Mouse (Mus musculus): ENCODE data around the gene Ces1e. TPM values are rescaled to one million over a fixed set of nuclear protein-coding genes. Genes with fewer than 3 reads are reported as not detected.
"Not testable (repeated sequence)": the region's sequence is repeated elsewhere in the genome, so short reads cannot be mapped to it uniquely, and the experiment has no call there.

Ces1e gene
- polyA plus RNA-seq, 1 experiment from 2014 or later = not detected

GRCm38 (mm10) chr8:93199146-93199545, 30.3 kb downstream of the Ces1e start:
- H3K4me3 ChIP-seq (ENCODE audit: low read depth, low read length); H3K4me1 ChIP-seq (replicated peaks; ENCODE audit: control insufficient read depth, insufficient read depth, low read length); H3K9ac ChIP-seq (ENCODE audit: low read length); H3K27ac ChIP-seq (ENCODE audit: low read depth, low read length); H3K9me3 ChIP-seq (ENCODE audit: control insufficient read depth, low read length); H3K36me3 ChIP-seq (ENCODE audit: control insufficient read depth, insufficient read depth, low read length); H3K27me3 ChIP-seq (ENCODE audit: control insufficient read depth, insufficient read depth, low read length); ATAC-seq (replicated peaks; ENCODE audit: low FRiP score); DNase-seq (ENCODE audit: low spot score); H3K4me2 ChIP-seq (ENCODE audit: low read depth, low read length, severe bottlenecking): not testable (repeated sequence)
- 81% methylated on average over 7 of the region's 7 CpGs for WGBS

DNA sequence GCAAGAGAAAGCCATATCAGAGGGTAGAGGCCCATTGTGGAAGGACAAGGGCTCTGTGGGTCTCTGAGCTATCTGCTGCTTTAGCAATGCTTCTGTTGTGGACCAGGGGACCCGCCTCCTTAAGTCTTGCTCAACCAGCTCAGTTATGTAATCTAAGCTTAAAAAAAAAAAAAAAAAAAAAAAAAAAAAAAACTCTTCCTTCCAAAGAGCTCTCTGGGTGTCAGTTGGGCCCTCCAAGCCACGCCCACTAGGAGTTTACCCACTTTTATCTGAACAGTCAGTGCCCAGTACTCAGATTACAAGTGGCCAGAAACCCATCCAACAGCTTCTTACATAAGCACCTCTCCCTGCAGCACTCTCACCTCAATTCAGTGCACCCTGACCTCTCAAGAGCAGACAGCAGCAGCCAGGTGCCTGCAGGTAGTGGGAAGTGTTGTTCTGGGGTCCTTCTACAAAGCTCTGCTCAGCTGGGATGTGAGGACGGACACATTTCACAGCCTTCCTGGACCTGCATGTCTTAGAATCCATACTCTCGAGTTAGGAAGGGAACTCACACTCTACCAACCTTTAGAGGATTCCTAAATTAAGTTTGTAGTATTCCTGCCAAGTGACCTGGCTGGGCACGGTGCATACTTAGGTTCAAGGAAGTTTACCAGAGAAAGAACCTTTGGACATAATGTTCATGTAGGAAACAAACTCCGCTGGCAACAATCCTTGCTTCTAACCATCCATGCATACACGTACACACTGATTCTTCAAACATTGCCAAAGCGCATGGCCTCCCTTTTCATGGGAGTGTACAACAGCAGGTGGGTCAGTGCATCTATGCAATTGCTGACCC, 31.5 kb downstream of the Ces1e start, which contains the start of gene Ces1d:
Gene Ces1d (minus strand): TSS at position 154 of the 841 bp plus-strand sequence.
- DNase-seq (ENCODE audit: low spot score) = no peak
- no peak for ATAC-seq (replicated peaks; ENCODE audit: low FRiP score)
- no peak within 1 kb of the TSS for H3K4me3 ChIP-seq (ENCODE audit: low read depth, low read length)
- H3K27ac ChIP-seq (ENCODE audit: low read depth, low read length) = no peak within 1 kb of the TSS
- no peaks in the 10 kb centered on the region for H3K27me3 ChIP-seq (ENCODE audit: control insufficient read depth, insufficient read depth, low read length)
- no peak within 1 kb of the TSS for H3K4me2 ChIP-seq (ENCODE audit: low read depth, low read length, severe bottlenecking)
- H3K36me3 ChIP-seq (ENCODE audit: control insufficient read depth, insufficient read depth, low read length) = no peaks in the 10 kb centered on the region
- WGBS = 78% methylated on average over 8 of the region's 8 CpGs
- H3K9ac ChIP-seq (ENCODE audit: low read length) = no peak within 1 kb of the TSS
- H3K9me3 ChIP-seq (ENCODE audit: control insufficient read depth, low read length) = no peaks in the 10 kb centered on the region
- no peaks in the 10 kb centered on the region for H3K4me1 ChIP-seq (replicated peaks; ENCODE audit: control insufficient read depth, insufficient read depth, low read length)

- H3K9ac ChIP-seq (ENCODE audit: low read length) = no peak overlapping the region
- no peaks in the 10 kb centered on the region for H3K27me3 ChIP-seq (ENCODE audit: control insufficient read depth, insufficient read depth, low read length)
- no peak for ATAC-seq (replicated peaks; ENCODE audit: low FRiP score)
- H3K4me2 ChIP-seq (ENCODE audit: low read depth, low read length, severe bottlenecking) = no peak overlapping the region
- no peaks in the 10 kb centered on the region for H3K36me3 ChIP-seq (ENCODE audit: control insufficient read depth, insufficient read depth, low read length)
- H3K4me3 ChIP-seq (ENCODE audit: low read depth, low read length) = no peak overlapping the region
- 90% methylated on average over 5 of the region's 5 CpGs for WGBS
- no peak for DNase-seq (ENCODE audit: low spot score)
- H3K9me3 ChIP-seq (ENCODE audit: control insufficient read depth, low read length) = no peaks in the 10 kb centered on the region
- H3K27ac ChIP-seq (ENCODE audit: low read depth, low read length) = no peak overlapping the region
- H3K4me1 ChIP-seq (replicated peaks; ENCODE audit: control insufficient read depth, insufficient read depth, low read length) = no peaks in the 10 kb centered on the region
Measured at GRCm38 (mm10) chr8:93196436-93196835, 33.0 kb downstream of the Ces1e start.

- H3K27me3 ChIP-seq (ENCODE audit: control insufficient read depth, insufficient read depth, low read length) = no peaks in the 10 kb centered on the region
- H3K9me3 ChIP-seq (ENCODE audit: control insufficient read depth, low read length) = no peaks in the 10 kb centered on the region
- H3K27ac ChIP-seq (ENCODE audit: low read depth, low read length) = no peak overlapping the region
- DNase-seq (ENCODE audit: low spot score) (no peak), ATAC-seq (replicated peaks; ENCODE audit: low FRiP score) (no peak)
- H3K4me2 ChIP-seq (ENCODE audit: low read depth, low read length, severe bottlenecking) = no peak overlapping the region
- no peaks in the 10 kb centered on the region for H3K4me1 ChIP-seq (replicated peaks; ENCODE audit: control insufficient read depth, insufficient read depth, low read length)
- H3K9ac ChIP-seq (ENCODE audit: low read length) = no peak overlapping the region
- no peak overlapping the region for H3K4me3 ChIP-seq (ENCODE audit: low read depth, low read length)
- WGBS = 94% methylated on average over 4 of the region's 4 CpGs
- H3K36me3 ChIP-seq (ENCODE audit: control insufficient read depth, insufficient read depth, low read length) = no peaks in the 10 kb centered on the region
Measured at GRCm38 (mm10) chr8:93180581-93181129, 48.8 kb downstream of the Ces1e start.

GRCm38 (mm10) chr8:93176593-93176992, 52.8 kb downstream of the Ces1e start:
- no peak overlapping the region for H3K27ac ChIP-seq (ENCODE audit: low read depth, low read length)
- no peak overlapping the region for H3K4me3 ChIP-seq (ENCODE audit: low read depth, low read length)
- DNase-seq (ENCODE audit: low spot score) (no peak), ATAC-seq (replicated peaks; ENCODE audit: low FRiP score) (no peak)
- H3K9me3 ChIP-seq (ENCODE audit: control insufficient read depth, low read length) = no peaks in the 10 kb centered on the region
- H3K36me3 ChIP-seq (ENCODE audit: control insufficient read depth, insufficient read depth, low read length) = no peaks in the 10 kb centered on the region
- 32% methylated on average over 1 of the region's 1 CpGs for WGBS
- H3K4me1 ChIP-seq (replicated peaks; ENCODE audit: control insufficient read depth, insufficient read depth, low read length) = no peaks in the 10 kb centered on the region
- H3K4me2 ChIP-seq (ENCODE audit: low read depth, low read length, severe bottlenecking) = no peak overlapping the region
- H3K27me3 ChIP-seq (ENCODE audit: control insufficient read depth, insufficient read depth, low read length) = no peaks in the 10 kb centered on the region
- no peak overlapping the region for H3K9ac ChIP-seq (ENCODE audit: low read length)

DNA sequence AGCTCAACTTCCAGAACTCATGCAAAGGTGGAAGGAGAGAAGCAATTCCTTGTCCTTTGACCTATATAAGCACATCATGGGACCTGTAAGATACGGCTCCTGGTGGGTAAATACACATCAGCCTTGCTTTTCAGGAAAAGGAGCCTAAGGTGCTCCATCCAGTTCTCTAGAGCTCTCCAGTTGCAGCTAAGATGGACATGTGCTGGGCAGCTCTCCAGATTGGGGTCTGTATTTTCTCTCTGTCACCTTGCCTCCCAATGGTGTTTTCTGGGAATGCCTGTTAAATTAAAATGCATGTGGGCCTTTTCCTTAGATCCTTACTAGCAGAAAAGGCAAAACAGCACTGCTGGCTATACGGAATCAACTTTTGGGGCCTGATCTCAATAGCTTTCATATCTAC, 54.9 kb downstream of the Ces1e start:
- Histone ChIP-seq H3K36me3 (ENCODE audit: control insufficient read depth, insufficient read depth, low read length) (no peaks in the 10 kb centered on the region), H3K4me3 (ENCODE audit: low read depth, low read length) (no peak overlapping the region), H3K27me3 (ENCODE audit: control insufficient read depth, insufficient read depth, low read length) (no peaks in the 10 kb centered on the region), H3K27ac (ENCODE audit: low read depth, low read length) (no peak overlapping the region), H3K9me3 (ENCODE audit: control insufficient read depth, low read length) (no peaks in the 10 kb centered on the region), H3K4me1 (replicated peaks; ENCODE audit: control insufficient read depth, insufficient read depth, low read length) (no peaks in the 10 kb centered on the region), H3K4me2 (ENCODE audit: low read depth, low read length, severe bottlenecking) (no peak overlapping the region), H3K9ac (ENCODE audit: low read length) (no peak overlapping the region)
- 87% methylated on average over 2 of the region's 2 CpGs for WGBS
- ATAC-seq (replicated peaks; ENCODE audit: low FRiP score) (no peak), DNase-seq (ENCODE audit: low spot score) (no peak)

DNA sequence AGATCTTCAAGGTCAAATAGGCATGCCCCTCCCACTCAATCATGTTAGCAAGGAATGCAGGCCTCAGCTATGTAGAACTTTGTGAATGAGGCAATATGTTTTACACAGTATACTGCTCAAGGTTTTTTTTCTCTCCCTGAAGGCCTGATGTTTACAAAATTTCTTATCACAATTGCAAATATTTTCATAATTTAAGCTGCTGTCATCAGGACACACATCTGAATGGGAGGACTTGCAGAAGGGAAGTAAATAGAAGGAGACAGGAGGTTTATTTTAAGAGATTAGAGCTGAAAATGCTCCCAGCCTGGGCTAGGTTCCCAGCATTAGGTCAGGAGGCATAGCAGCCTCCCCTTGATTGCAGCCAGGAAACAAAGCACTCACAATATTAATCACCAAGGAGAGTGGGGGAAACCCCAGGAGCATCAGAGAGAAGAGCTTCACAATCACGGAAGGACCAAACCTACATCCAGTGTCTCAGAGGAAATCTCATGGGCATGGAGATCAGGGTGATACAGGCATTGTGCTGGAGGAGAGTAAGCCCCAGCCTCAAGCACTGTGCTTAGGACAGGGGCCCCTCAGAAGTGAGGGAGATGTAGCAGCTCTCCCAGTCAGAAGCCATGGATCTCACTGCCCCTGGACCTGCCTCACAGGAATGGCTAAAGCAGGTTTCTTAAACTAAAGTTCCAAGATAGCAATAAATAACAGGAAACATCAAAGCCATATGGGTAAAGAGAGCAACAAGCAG, 57.4 kb downstream of the Ces1e start:
- H3K4me2 ChIP-seq (ENCODE audit: low read depth, low read length, severe bottlenecking) = no peak overlapping the region
- no peak overlapping the region for H3K27ac ChIP-seq (ENCODE audit: low read depth, low read length)
- no peak overlapping the region for H3K4me3 ChIP-seq (ENCODE audit: low read depth, low read length)
- no peaks in the 10 kb centered on the region for H3K9me3 ChIP-seq (ENCODE audit: control insufficient read depth, low read length)
- H3K4me1 ChIP-seq (replicated peaks; ENCODE audit: control insufficient read depth, insufficient read depth, low read length) = no peaks in the 10 kb centered on the region
- WGBS = 62% methylated on average over 1 of the region's 1 CpGs
- DNase-seq (ENCODE audit: low spot score) = no peak
- no peaks in the 10 kb centered on the region for H3K36me3 ChIP-seq (ENCODE audit: control insufficient read depth, insufficient read depth, low read length)
- no peak overlapping the region for H3K9ac ChIP-seq (ENCODE audit: low read length)
- no peak for ATAC-seq (replicated peaks; ENCODE audit: low FRiP score)
- H3K27me3 ChIP-seq (ENCODE audit: control insufficient read depth, insufficient read depth, low read length) = no peaks in the 10 kb centered on the region

- Histone ChIP-seq H3K27ac (ENCODE audit: low read depth, low read length) (no peak overlapping the region), H3K4me1 (replicated peaks; ENCODE audit: control insufficient read depth, insufficient read depth, low read length) (no peaks in the 10 kb centered on the region), H3K9ac (ENCODE audit: low read length) (no peak overlapping the region), H3K4me3 (ENCODE audit: low read depth, low read length) (no peak overlapping the region), H3K36me3 (ENCODE audit: control insufficient read depth, insufficient read depth, low read length) (no peaks in the 10 kb centered on the region), H3K27me3 (ENCODE audit: control insufficient read depth, insufficient read depth, low read length) (no peaks in the 10 kb centered on the region), H3K4me2 (ENCODE audit: low read depth, low read length, severe bottlenecking) (no peak overlapping the region), H3K9me3 (ENCODE audit: control insufficient read depth, low read length) (no peaks in the 10 kb centered on the region)
- WGBS = 89% methylated on average over 1 of the region's 1 CpGs
- DNase-seq (ENCODE audit: low spot score) (no peak), ATAC-seq (replicated peaks; ENCODE audit: low FRiP score) (no peak)
Measured at GRCm38 (mm10) chr8:93163363-93163762, 66.1 kb downstream of the Ces1e start.
